Mouse (Mus musculus) neural tube, embryonic 14.5 days (tissue): ENCODE measurements at regions not wholly inside any gene's neighbourhood (a gene's known extent, or its start where the extent isn't known, plus 50 kb on each side); places are given as distances from the start of the nearest gene placed in this dataset.
A peak's percentile ranks its signal among the peaks of the same experiment; 100 is the strongest.

Source experiments
- ATAC-seq: fragments of 200-750 bp; cut with Nextera tagmentation; 2 replicates; pipeline ENCODE4 v1.8.0; 2017; ENCODE audit warnings: low read depth, mild to moderate bottlenecking, moderate TSS enrichment, moderate library complexity
- H3K27ac ChIP-seq: fragments of 300-500 bp; sonication (generic); 2 replicates; pipeline ENCODE4 v1.5.1; 2014; ENCODE audit warnings: low read depth, mild to moderate bottlenecking, control low read depth, low read length, moderate library complexity, mixed read lengths
- H3K27me3 ChIP-seq: fragments of 300-500 bp; sonication (generic); 2 replicates; pipeline ENCODE4 v1.6.1; 2014; ENCODE audit warnings: low read length; ENCODE audit not compliant: control insufficient read depth, insufficient read depth
- H3K36me3 ChIP-seq: fragments of 300-500 bp; sonication (generic); 2 replicates; pipeline ENCODE4 v1.6.1; 2014; ENCODE audit warnings: low read length, mixed read lengths; ENCODE audit not compliant: control insufficient read depth, insufficient read depth
- H3K4me1 ChIP-seq: fragments of 300-500 bp; sonication (generic); 2 replicates; pipeline ENCODE4 v1.6.1; 2014; ENCODE audit warnings: low read length; ENCODE audit not compliant: control insufficient read depth, insufficient read depth
- H3K4me2 ChIP-seq: fragments of 300-500 bp; sonication (generic); 2 replicates; pipeline ENCODE4 v1.6.1; 2014; ENCODE audit warnings: mild to moderate bottlenecking, low read depth, low read length, control low read depth
- H3K4me3 ChIP-seq: fragments of 300-500 bp; sonication (generic); 2 replicates; pipeline ENCODE4 v1.5.1; 2014; ENCODE audit warnings: low read depth, low read length, control low read depth, mixed read lengths
- H3K9ac ChIP-seq: fragments of 300-500 bp; sonication (generic); replicated peaks from 2 replicates; pipeline ENCODE4 v1.6.1; 2014; ENCODE audit warnings: low read depth, mild to moderate bottlenecking, control low read depth, low read length, mixed read lengths
- H3K9me3 ChIP-seq: fragments of 300-500 bp; sonication (generic); 2 replicates; pipeline ENCODE4 v1.6.1; 2016; ENCODE audit warnings: low read length; ENCODE audit not compliant: control insufficient read depth
- WGBS: fragments of 180-500 bp; shearing (Covaris S2); extraction: QIAGEN DNeasy Blood & Tissue Kit; methylation state at CpG from one replicate; pipeline ENCODE4 v1.1.7; 2014; 5-methylcytosine and 5-hydroxymethylcytosine counted together

- Histone ChIP-seq H3K36me3 (no peaks in the 10 kb centered on the region), H3K27ac (no peak overlapping the region), H3K4me2 (no peak overlapping the region), H3K27me3 (no peaks in the 10 kb centered on the region), H3K9me3 (no peaks in the 10 kb centered on the region), H3K4me3 (no peak overlapping the region), H3K4me1 (no peaks in the 10 kb centered on the region), H3K9ac (no peak overlapping the region)
- ATAC-seq, result no peak
Measured at GRCm38 (mm10) chr19:14226521-14226920, 313.2 kb downstream of the Olfr1505 start.

- H3K4me2 ChIP-seq, result no peak overlapping the region
- WGBS, result 34% methylated on average over 5 of the region's 5 CpGs
- H3K9ac ChIP-seq, result no peak overlapping the region
- no peak overlapping the region for H3K27ac ChIP-seq
- H3K4me1 ChIP-seq, result peaks cover 17% of the 10 kb centered on the region; the same call in 1 of the 2 replicates
- no peaks in the 10 kb centered on the region for H3K27me3 ChIP-seq
- H3K36me3 ChIP-seq, result no peaks in the 10 kb centered on the region
- H3K9me3 ChIP-seq, result no peaks in the 10 kb centered on the region
- H3K4me3 ChIP-seq, result no peak overlapping the region
- ATAC-seq, result no peak
Measured at GRCm38 (mm10) chr19:14243565-14243964, 330.2 kb downstream of the Olfr1505 start.

- H3K27me3 ChIP-seq, result no peaks in the 10 kb centered on the region
- no peak overlapping the region for H3K4me3 ChIP-seq
- peak; percentile 65; the same call in 1 of the 2 replicates for ATAC-seq
- no peaks in the 10 kb centered on the region for H3K36me3 ChIP-seq
- WGBS, result 33% methylated on average over 6 of the region's 6 CpGs
- H3K27ac ChIP-seq, result 0 out of 2 replicates have a peak overlapping the region, but pooled peaks have one; percentile 22
- no peaks in the 10 kb centered on the region for H3K9me3 ChIP-seq
- peaks cover 5% of the 10 kb centered on the region; the same call in 1 of the 2 replicates for H3K4me1 ChIP-seq
- H3K9ac ChIP-seq, result no peak overlapping the region
- no peak overlapping the region for H3K4me2 ChIP-seq
Measured at GRCm38 (mm10) chr19:14246973-14247614, 333.8 kb downstream of the Olfr1505 start.

GRCm38 (mm10) chr19:14247979-14248378, 334.6 kb downstream of the Olfr1505 start:
- Histone ChIP-seq H3K9ac (no peak overlapping the region), H3K9me3 (no peaks in the 10 kb centered on the region), H3K36me3 (no peaks in the 10 kb centered on the region), H3K4me1 (peaks cover 5% of the 10 kb centered on the region; the same call in 1 of the 2 replicates), H3K27me3 (no peaks in the 10 kb centered on the region), H3K4me3 (no peak overlapping the region), H3K4me2 (no peak overlapping the region), H3K27ac (no peak overlapping the region)
- 27% methylated on average over 1 of the region's 1 CpGs for WGBS
- ATAC-seq, result no peak

GRCm38 (mm10) chr19:14258621-14259051, 339.2 kb downstream of the Tle4 start:
- 0 out of 2 replicates have a peak, but pooled peaks cover 4% of the 10 kb centered on the region for H3K4me1 ChIP-seq
- no peaks in the 10 kb centered on the region for H3K27me3 ChIP-seq
- no peak overlapping the region for H3K4me2 ChIP-seq
- H3K9me3 ChIP-seq, result no peaks in the 10 kb centered on the region
- H3K4me3 ChIP-seq, result no peak overlapping the region
- no peak overlapping the region for H3K9ac ChIP-seq
- H3K36me3 ChIP-seq, result no peaks in the 10 kb centered on the region
- no peak for ATAC-seq
- no peak overlapping the region for H3K27ac ChIP-seq
- 34% methylated on average over 5 of the region's 5 CpGs for WGBS

GRCm38 (mm10) chr19:14259223-14259622, 338.6 kb downstream of the Tle4 start:
- no peak overlapping the region for H3K4me3 ChIP-seq
- 16% methylated on average over 2 of the region's 2 CpGs for WGBS
- no peak overlapping the region for H3K27ac ChIP-seq
- no peaks in the 10 kb centered on the region for H3K27me3 ChIP-seq
- H3K4me2 ChIP-seq, result no peak overlapping the region
- ATAC-seq, result no peak
- no peak overlapping the region for H3K9ac ChIP-seq
- no peaks in the 10 kb centered on the region for H3K36me3 ChIP-seq
- H3K4me1 ChIP-seq, result 0 out of 2 replicates have a peak, but pooled peaks cover 4% of the 10 kb centered on the region
- no peaks in the 10 kb centered on the region for H3K9me3 ChIP-seq

GRCm38 (mm10) chr19:14289331-14289737, 308.5 kb downstream of the Tle4 start:
- no peak overlapping the region for H3K4me3 ChIP-seq
- no peak overlapping the region for H3K27ac ChIP-seq
- no peaks in the 10 kb centered on the region for H3K4me1 ChIP-seq
- H3K9ac ChIP-seq, result no peak overlapping the region
- WGBS, result 47% methylated on average over 1 of the region's 1 CpGs
- no peak for ATAC-seq
- no peaks in the 10 kb centered on the region for H3K9me3 ChIP-seq
- no peak overlapping the region for H3K4me2 ChIP-seq
- H3K27me3 ChIP-seq, result no peaks in the 10 kb centered on the region
- H3K36me3 ChIP-seq, result no peaks in the 10 kb centered on the region

GRCm38 (mm10) chr19:14290911-14291310, 306.9 kb downstream of the Tle4 start:
- Histone ChIP-seq H3K36me3 (no peaks in the 10 kb centered on the region), H3K27ac (no peak overlapping the region), H3K9ac (no peak overlapping the region), H3K4me1 (no peaks in the 10 kb centered on the region), H3K9me3 (no peaks in the 10 kb centered on the region), H3K4me3 (no peak overlapping the region), H3K27me3 (no peaks in the 10 kb centered on the region), H3K4me2 (no peak overlapping the region)
- ATAC-seq, result peak; percentile 56; the same call in 1 of the 2 replicates
- WGBS, result 84% methylated on average over 6 of the region's 6 CpGs

- no peak overlapping the region for H3K4me2 ChIP-seq
- no peaks in the 10 kb centered on the region for H3K27me3 ChIP-seq
- no peak overlapping the region for H3K4me3 ChIP-seq
- WGBS, result 59% methylated on average over 3 of the region's 3 CpGs
- H3K36me3 ChIP-seq, result no peaks in the 10 kb centered on the region
- no peak for ATAC-seq
- no peaks in the 10 kb centered on the region for H3K9me3 ChIP-seq
- H3K27ac ChIP-seq, result no peak overlapping the region
- no peak overlapping the region for H3K9ac ChIP-seq
- no peaks in the 10 kb centered on the region for H3K4me1 ChIP-seq
Measured at GRCm38 (mm10) chr19:14293172-14293571, 304.7 kb downstream of the Tle4 start.
